Mouse (Mus musculus) left cerebral cortex, postnatal 10 days (tissue): ENCODE measurements around the gene Slc34a3. TPM values are rescaled to one million over a fixed set of nuclear protein-coding genes. Genes with fewer than 3 reads are reported as not detected.

Experiments used
- DNase-seq, 2 experiments: peaks; one replicate each; pipeline ENCODE4 v3.0.0; 2021 to 2022; ENCODE audit warnings: low spot score in 2 of 2, mixed read lengths in 1 of 2; ENCODE audit errors: extremely low spot score in 1 of 2
- intact Hi-C: fragments of 180-260 bp; cut with DNase I; formaldehyde crosslinking; loops from one replicate; pipeline ENCODE4 v1.15.1; 2025
- total RNA-seq, 2 experiments: library from RNA; stranded (reverse); gene quantifications; 2 replicates each; pipeline ENCODE4 v1.2.3; 2021

The Slc34a3 gene
- total RNA-seq, 2 experiments from 2014 or later = not detected

- DNase-seq = no peak
- intact Hi-C loops = no loop called here
These were observed 5.1 kb downstream of the Slc34a3 start for GRCm38 (mm10) chr2:25228995-25229530.

- DNase-seq = peak; percentile 82 to 92
- intact Hi-C loops = no loop called here
These were observed 5.7 kb downstream of the Slc34a3 start for GRCm38 (mm10) chr2:25228431-25228889.

GRCm38 (mm10) chr2:25227406-25227805 is 6.8 kb downstream of the Slc34a3 start:
- no peak for DNase-seq
- intact Hi-C loops = no loop called here

- DNase-seq = peak; percentile 60
- intact Hi-C loops = no loop called here
These were observed 7.3 kb downstream of the Slc34a3 start for GRCm38 (mm10) chr2:25226864-25227263.

GRCm38 (mm10) chr2:25225811-25226379 is 8.3 kb downstream of the Slc34a3 start:
- no peak for DNase-seq
- intact Hi-C loops = no loop called here

- intact Hi-C loops = no loop called here
- DNase-seq = peak; percentile 99 to 100
These were observed 9.1 kb downstream of the Slc34a3 start for GRCm38 (mm10) chr2:25224766-25225752.

GRCm38 (mm10) chr2:25224492-25224765 is 9.7 kb downstream of the Slc34a3 start, which contains the start of gene Tubb4b:
Gene Tubb4b (minus strand): TSS chr2:25224702.
- intact Hi-C loops = no loop called here
- DNase-seq = no peak

- intact Hi-C loops = no loop called here
- peak; percentile 38 to 89 for DNase-seq
These were observed 10.3 kb downstream of the Slc34a3 start for GRCm38 (mm10) chr2:25223681-25224491.

GRCm38 (mm10) chr2:25221331-25221772 is 12.8 kb downstream of the Slc34a3 start:
- no peak for DNase-seq
- intact Hi-C loops = no loop called here

- intact Hi-C loops = no loop called here
- no peak for DNase-seq
These were observed 15.7 kb downstream of the Slc34a3 start, which contains the start of gene Fam166a for GRCm38 (mm10) chr2:25218445-25218844. Gene Fam166a (plus strand): TSS chr2:25218745.

GRCm38 (mm10) chr2:25217666-25218065 is 16.5 kb downstream of the Slc34a3 start:
- intact Hi-C loops = no loop called here
- no peak for DNase-seq

GRCm38 (mm10) chr2:25214444-25214843 is 19.7 kb downstream of the Slc34a3 start, which contains the start of gene Stpg3:
Gene Stpg3 (minus strand): TSS chr2:25214637.
- intact Hi-C loops = no loop called here

GRCm38 (mm10) chr2:25213266-25213865 is 20.8 kb downstream of the Slc34a3 start:
- no peak for DNase-seq
- intact Hi-C loops = no loop called here

More at GRCm38 (mm10) chr2:25214444-25214843, 19.7 kb downstream of the Slc34a3 start, which contains the start of gene Stpg3:
- no peak for DNase-seq

- intact Hi-C loops = no loop called here
These were observed 23.0 kb downstream of the Slc34a3 start, which contains the start of gene Nelfb for GRCm38 (mm10) chr2:25211121-25211670. Gene Nelfb (minus strand): TSS chr2:25211489.

GRCm38 (mm10) chr2:25210686-25211085 is 23.5 kb downstream of the Slc34a3 start:
- intact Hi-C loops = no loop called here
- DNase-seq = no peak

More at GRCm38 (mm10) chr2:25211121-25211670, 23.0 kb downstream of the Slc34a3 start, which contains the start of gene Nelfb:
- peak; percentile 65 to 94 for DNase-seq

- DNase-seq = no peak
These were observed 26.6 kb downstream of the Slc34a3 start for GRCm38 (mm10) chr2:25207593-25207992.

GRCm38 (mm10) chr2:25203631-25204214 is 30.4 kb downstream of the Slc34a3 start:
- intact Hi-C loops = no loop called here
- peak in 1 of 2 experiments; percentile 60 for DNase-seq

More at GRCm38 (mm10) chr2:25207593-25207992, 26.6 kb downstream of the Slc34a3 start:
- intact Hi-C loops = no loop called here
